Mouse (Mus musculus): ENCODE measurements at regions not wholly inside any gene's neighbourhood (a gene's known extent, or its start where the extent isn't known, plus 50 kb on each side); places are given as distances from the start of the nearest gene placed in this dataset.

DNA sequence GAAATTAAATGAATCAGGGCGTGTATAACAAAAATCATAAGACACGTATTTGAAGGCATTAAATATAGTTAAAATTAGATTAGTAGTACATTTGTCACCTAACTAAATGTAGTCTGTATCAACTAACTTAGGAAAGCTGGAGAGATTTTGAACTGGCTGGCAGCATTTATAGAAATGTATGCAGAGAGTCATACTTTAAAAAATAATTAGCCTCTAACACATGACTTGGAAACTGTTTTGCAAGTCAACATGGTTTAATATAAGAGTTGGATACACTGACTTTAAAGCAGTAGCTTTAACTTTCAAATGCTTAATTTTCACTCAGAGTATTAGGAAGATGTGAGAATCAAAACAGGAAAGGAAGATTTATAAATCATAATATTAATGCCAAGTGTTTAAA is 439.1 kb upstream of the Ccnh start:
- TF ChIP-seq HCFC1 (IDR thresholded peaks at IDR 0.05; ENCODE audit: borderline replicate concordance, insufficient read depth, low read length) (no peak), MAFK (IDR thresholded peaks at IDR 0.05; ENCODE audit: insufficient read depth, low read depth, low read length) (no peak), ZC3H11A (IDR thresholded peaks at IDR 0.05; ENCODE audit: borderline replicate concordance, low read depth, low read length) (no peak), CHD2 (IDR thresholded peaks at IDR 0.05; ENCODE audit: low read depth, low read length) (no peak)

Measured in ES-E14 (cell line).